Mouse (Mus musculus) small intestine, adult 2 months (tissue): ENCODE results near the gene Tgm7.

Experiments used
- CTCF ChIP-seq: fragments of 200-500 bp; IDR thresholded peaks from 2 replicates; pipeline ENCODE4 v1.5.1; 2012; ENCODE audit warnings: low read depth, mild to moderate bottlenecking, control low read depth, inconsistent platforms, low read length, moderate library complexity, mixed read lengths; ENCODE audit not compliant: insufficient replicate concordance, insufficient read length; ENCODE audit errors: extremely low read depth
- POLR2A ChIP-seq: fragments of 200-500 bp; IDR thresholded peaks from 2 replicates; pipeline ENCODE4 v1.6.1; 2012; ENCODE audit warnings: low read depth, mild to moderate bottlenecking, control low read depth, inconsistent platforms, low read length, moderate library complexity

GRCm38 (mm10) chr2:121067116-121067515 lies 42.5 kb downstream of the Tgm7 start:
- TF ChIP-seq CTCF (no peak), POLR2A (no peak)
